Mouse (Mus musculus) liver, embryonic 14.5 days (tissue): Measurements from ENCODE around the gene Olfr101.

Experiments
- CTCF ChIP-seq: IDR thresholded peaks from 2 replicates; pipeline ENCODE4 v1.5.1; 2016; ENCODE audit warnings: antibody characterized with exemption, low read depth, control low read depth
- EP300 ChIP-seq: IDR thresholded peaks from 2 replicates; pipeline ENCODE4 v1.6.1; 2016; ENCODE audit warnings: antibody characterized with exemption, low read depth

GRCm38 (mm10) chr17:37308483-37308882 is 4.4 kb upstream of the Olfr101 start:
- TF ChIP-seq CTCF (no peak), EP300 (no peak)
